Mouse (Mus musculus) E14TG2a.4 (cell line): ENCODE measurements around the gene Pde4dip.

ENCODE experiments used
- H3K27me3 ChIP-seq: 2 replicates; pipeline ENCODE4 v1.6.1; 2014; ENCODE audit warnings: low read length, control low read depth; ENCODE audit not compliant: insufficient read depth
- H3K36me3 ChIP-seq: 2 replicates; pipeline ENCODE4 v1.6.1; 2014; ENCODE audit warnings: low read length, control low read depth; ENCODE audit not compliant: insufficient read depth
- H3K4me1 ChIP-seq: replicated peaks from 2 replicates; pipeline ENCODE4 v1.6.1; 2014; ENCODE audit warnings: low read depth, low read length, control low read depth
- H3K4me3 ChIP-seq: replicated peaks from 2 replicates; pipeline ENCODE4 v1.5.1; 2014; ENCODE audit warnings: mild to moderate bottlenecking, low read length
- H3K9me3 ChIP-seq: 2 replicates; pipeline ENCODE4 v1.6.1; 2014; ENCODE audit warnings: low read length, control low read depth
- CTCF ChIP-seq: conservative IDR thresholded peaks from 2 replicates; pipeline ENCODE4 v1.5.1; 2014; ENCODE audit warnings: low read length
- NANOG ChIP-seq: IDR thresholded peaks from 2 replicates; pipeline ENCODE4 v1.6.1; 2014; ENCODE audit warnings: borderline replicate concordance, low read length, mixed read lengths
- POU5F1 ChIP-seq: IDR thresholded peaks from 2 replicates; pipeline ENCODE4 v1.6.1; 2014; ENCODE audit warnings: low read length, borderline replicate concordance

The Pde4dip gene

GRCm38 (mm10) chr3:97842641-97843040 lies 45.9 kb downstream of the Pde4dip start:
- Histone ChIP-seq H3K9me3 (peaks cover 4% of the 10 kb centered on the region), H3K27me3 (peaks cover 15% of the 10 kb centered on the region; the same call in 1 of the 2 replicates), H3K36me3 (no peaks in the 10 kb centered on the region), H3K4me3 (no peak overlapping the region), H3K4me1 (no peaks in the 10 kb centered on the region)
- TF ChIP-seq NANOG (no peak), POU5F1 (no peak)

- no peak overlapping the region for H3K4me3 ChIP-seq
- peaks cover 15% of the 10 kb centered on the region; the same call in 1 of the 2 replicates for H3K27me3 ChIP-seq
- TF ChIP-seq POU5F1 (no peak), NANOG (no peak), CTCF (no peak)
- peaks cover 10% of the 10 kb centered on the region for H3K9me3 ChIP-seq
- H3K4me1 ChIP-seq = no peaks in the 10 kb centered on the region
- no peaks in the 10 kb centered on the region for H3K36me3 ChIP-seq
Measured at GRCm38 (mm10) chr3:97840439-97840838, 48.1 kb downstream of the Pde4dip start.

- no peak for TF ChIP-seq NANOG
- TF ChIP-seq POU5F1 = no peak
- no peak for TF ChIP-seq CTCF
- no peaks in the 10 kb centered on the region for H3K36me3 ChIP-seq
- H3K4me1 ChIP-seq = no peaks in the 10 kb centered on the region
- H3K9me3 ChIP-seq = peaks cover 10% of the 10 kb centered on the region
- H3K4me3 ChIP-seq = no peak overlapping the region
- H3K27me3 ChIP-seq = 0 out of 2 replicates have a peak, but pooled peaks cover 5% of the 10 kb centered on the region
Measured at GRCm38 (mm10) chr3:97835888-97836287, 52.6 kb downstream of the Pde4dip start.

GRCm38 (mm10) chr3:97834625-97835024 lies 53.9 kb downstream of the Pde4dip start:
- H3K9me3 ChIP-seq = peaks cover 10% of the 10 kb centered on the region
- TF ChIP-seq CTCF (no peak), POU5F1 (no peak), NANOG (no peak)
- H3K27me3 ChIP-seq = peaks cover under 1% of the 10 kb centered on the region; the same call in 1 of the 2 replicates
- H3K36me3 ChIP-seq = no peaks in the 10 kb centered on the region
- H3K4me3 ChIP-seq = no peak overlapping the region
- no peaks in the 10 kb centered on the region for H3K4me1 ChIP-seq

- H3K4me3 ChIP-seq = no peak overlapping the region
- peaks cover 22% of the 10 kb centered on the region for H3K27me3 ChIP-seq
- no peaks in the 10 kb centered on the region for H3K4me1 ChIP-seq
- no peaks in the 10 kb centered on the region for H3K9me3 ChIP-seq
- no peaks in the 10 kb centered on the region for H3K36me3 ChIP-seq
- TF ChIP-seq POU5F1 = no peak
- TF ChIP-seq NANOG = no peak
- TF ChIP-seq CTCF = no peak
Measured at GRCm38 (mm10) chr3:97831564-97832320, 56.8 kb downstream of the Pde4dip start.

- no peaks in the 10 kb centered on the region for H3K36me3 ChIP-seq
- peaks cover 27% of the 10 kb centered on the region for H3K27me3 ChIP-seq
- TF ChIP-seq POU5F1 (no peak), NANOG (no peak), CTCF (no peak)
- no peaks in the 10 kb centered on the region for H3K9me3 ChIP-seq
- H3K4me3 ChIP-seq = no peak overlapping the region
- H3K4me1 ChIP-seq = no peaks in the 10 kb centered on the region
Measured at GRCm38 (mm10) chr3:97830622-97831021, 57.9 kb downstream of the Pde4dip start.

- Histone ChIP-seq H3K4me3 (no peak overlapping the region), H3K36me3 (no peaks in the 10 kb centered on the region), H3K9me3 (no peaks in the 10 kb centered on the region), H3K27me3 (peaks cover 30% of the 10 kb centered on the region), H3K4me1 (peaks cover 3% of the 10 kb centered on the region)
- no peak for TF ChIP-seq CTCF
- TF ChIP-seq NANOG = no peak
- no peak for TF ChIP-seq POU5F1
Measured at GRCm38 (mm10) chr3:97830122-97830521, 58.4 kb downstream of the Pde4dip start.

- TF ChIP-seq NANOG (no peak), POU5F1 (no peak), CTCF (no peak)
- no peak overlapping the region for H3K4me3 ChIP-seq
- no peaks in the 10 kb centered on the region for H3K9me3 ChIP-seq
- peaks cover 47% of the 10 kb centered on the region for H3K27me3 ChIP-seq
- no peaks in the 10 kb centered on the region for H3K36me3 ChIP-seq
- H3K4me1 ChIP-seq = peaks cover 19% of the 10 kb centered on the region
Measured at GRCm38 (mm10) chr3:97828286-97828685, 60.2 kb downstream of the Pde4dip start.

- Histone ChIP-seq H3K36me3 (no peaks in the 10 kb centered on the region), H3K9me3 (no peaks in the 10 kb centered on the region), H3K4me1 (peaks cover 23% of the 10 kb centered on the region), H3K4me3 (peak overlapping the region; percentile 74; the same call in 1 of the 2 replicates), H3K27me3 (peaks cover 60% of the 10 kb centered on the region)
- TF ChIP-seq NANOG (no peak), POU5F1 (no peak), CTCF (no peak)
Measured at GRCm38 (mm10) chr3:97825246-97825645, 63.3 kb downstream of the Pde4dip start.
